Mouse (Mus musculus) cerebellum, adult 9-10 months (tissue): ENCODE results near the gene St6galnac6.

Source experiments
- DNase-seq: peaks from one replicate; pipeline ENCODE4 v3.0.0; 2022

Gene St6galnac6

DNA sequence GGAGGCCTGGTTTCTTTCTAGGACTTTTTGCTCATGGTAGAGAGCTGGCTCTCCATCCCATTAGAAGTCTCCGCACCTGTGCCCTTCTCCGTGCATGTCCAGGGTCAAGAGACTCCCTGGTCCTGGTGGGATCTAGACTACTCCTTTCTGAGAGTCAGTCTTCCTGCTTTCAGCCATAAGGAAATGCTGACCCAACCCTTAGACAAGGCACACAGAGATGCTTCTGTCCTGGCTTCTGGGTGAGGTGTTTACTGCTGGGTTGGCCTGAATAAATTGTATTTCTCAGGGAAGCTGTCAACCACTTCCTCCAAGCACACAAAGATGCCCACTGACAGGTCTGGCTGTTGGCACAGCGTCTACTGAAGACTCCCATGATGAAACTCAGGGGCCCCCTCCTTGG lies at the start of gene St6galnac6:
TSS of gene St6galnac6 (plus strand) at position 301 of the 400 bp plus-strand sequence.
- DNase-seq: no peak

DNA sequence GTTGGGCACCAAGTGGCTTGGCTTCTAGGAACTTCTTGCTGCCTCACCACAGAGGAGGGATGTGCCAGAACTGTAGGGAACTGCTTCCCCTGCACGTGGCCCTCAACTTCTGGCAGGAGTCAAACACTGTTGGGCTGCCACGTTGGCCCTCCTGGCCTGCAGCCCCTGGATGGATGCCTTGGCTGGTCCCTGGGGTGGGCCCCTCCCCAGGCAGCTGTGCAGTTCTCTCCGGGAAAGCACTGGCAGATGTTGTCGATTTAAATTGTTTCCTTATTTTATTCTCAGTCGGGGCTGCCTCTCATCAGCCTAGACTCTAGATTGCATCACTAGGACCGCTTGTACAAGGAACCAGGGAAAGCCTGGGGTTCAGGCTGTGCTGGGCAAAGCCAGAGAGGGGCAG lies 49.7 kb upstream of the St6galnac6 start:
- DNase-seq: no peak

DNA sequence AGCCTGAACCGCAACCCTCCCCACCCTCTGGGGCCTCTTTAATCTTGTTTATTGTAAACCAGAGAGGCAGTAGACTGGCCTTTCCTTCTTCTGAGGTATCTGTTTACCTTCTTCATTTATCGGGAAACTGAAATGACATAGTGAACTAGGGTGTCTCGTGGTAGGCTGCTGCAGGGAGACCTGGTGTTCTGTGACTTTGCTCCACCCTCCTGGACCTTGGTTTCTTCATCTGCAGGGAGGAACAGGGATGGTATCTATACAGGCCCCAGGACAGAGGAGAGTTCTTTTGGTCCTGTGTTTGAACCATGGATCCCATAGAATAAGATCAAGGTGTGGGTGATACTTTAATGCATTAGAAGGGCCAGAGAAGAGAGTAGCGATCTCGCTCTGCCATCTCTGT lies 48.3 kb upstream of the St6galnac6 start:
- DNase-seq: no peak

DNA sequence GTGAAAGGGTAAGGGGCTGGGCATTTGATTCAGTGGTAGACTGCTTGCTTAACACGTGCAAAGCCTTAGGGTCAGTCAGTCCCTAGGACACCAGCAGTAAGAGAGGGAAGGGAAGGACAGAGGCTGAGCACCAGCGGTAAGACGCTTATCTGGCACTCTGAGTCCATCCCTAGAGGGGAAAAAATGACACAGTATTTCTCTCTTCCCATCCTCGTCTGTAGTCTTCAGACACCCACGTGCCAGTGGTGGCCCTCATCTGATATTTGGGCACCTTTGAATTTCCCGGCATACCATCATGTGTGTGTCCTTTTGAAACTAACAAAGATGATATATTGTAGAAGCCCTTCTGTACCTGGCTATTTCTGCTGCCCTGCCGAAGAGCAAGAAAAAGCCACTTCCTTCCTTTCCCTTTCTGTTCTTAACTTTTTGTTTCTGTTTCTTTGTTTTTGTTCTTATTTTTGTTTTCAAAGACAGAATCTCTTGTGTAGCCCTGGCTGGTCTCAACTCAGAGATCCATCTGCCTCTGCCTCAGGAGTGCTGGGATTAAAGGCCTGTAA lies 45.8 kb upstream of the St6galnac6 start:
- no peak for DNase-seq

DNA sequence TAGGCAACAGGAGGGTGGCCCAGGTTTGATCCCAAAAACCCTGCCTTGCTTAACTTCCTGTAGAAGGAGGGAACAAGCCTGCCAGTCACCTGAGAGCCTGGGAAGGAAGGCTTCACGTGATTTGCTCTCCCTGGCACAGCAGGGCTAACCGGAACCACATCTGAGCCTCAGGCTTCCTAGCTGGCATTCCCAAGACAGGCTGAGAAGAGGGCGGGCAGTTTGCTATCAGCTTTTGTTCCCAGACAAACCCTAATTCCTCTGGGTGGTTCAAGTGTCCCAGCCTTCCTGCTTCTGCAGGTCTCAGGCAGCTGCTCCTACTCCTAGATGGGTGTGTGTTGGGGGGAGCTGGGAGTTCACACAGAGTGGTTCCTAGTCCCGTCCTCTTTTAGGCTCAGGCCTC lies 44.0 kb upstream of the St6galnac6 start:
- no peak for DNase-seq

DNA sequence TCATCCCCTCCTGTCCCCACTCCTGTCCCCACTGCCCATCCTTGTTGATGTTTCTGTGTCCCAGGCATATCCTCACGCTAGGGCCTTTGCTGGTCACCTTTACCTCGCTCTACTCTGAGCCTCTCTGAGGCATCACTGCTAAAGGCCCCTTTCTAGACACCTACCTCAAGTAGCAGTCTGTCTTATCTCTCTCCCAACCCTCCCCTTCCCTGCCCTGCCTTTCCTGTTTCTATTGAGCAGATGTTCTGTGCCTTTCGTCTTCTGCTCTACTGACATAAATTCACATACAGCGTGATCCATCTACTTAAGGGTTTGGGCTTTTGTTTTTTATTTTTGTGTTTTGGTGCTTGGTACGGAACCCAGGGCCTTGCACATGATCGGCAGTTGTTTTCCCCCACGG lies 43.5 kb upstream of the St6galnac6 start:
- DNase-seq: no peak

DNA sequence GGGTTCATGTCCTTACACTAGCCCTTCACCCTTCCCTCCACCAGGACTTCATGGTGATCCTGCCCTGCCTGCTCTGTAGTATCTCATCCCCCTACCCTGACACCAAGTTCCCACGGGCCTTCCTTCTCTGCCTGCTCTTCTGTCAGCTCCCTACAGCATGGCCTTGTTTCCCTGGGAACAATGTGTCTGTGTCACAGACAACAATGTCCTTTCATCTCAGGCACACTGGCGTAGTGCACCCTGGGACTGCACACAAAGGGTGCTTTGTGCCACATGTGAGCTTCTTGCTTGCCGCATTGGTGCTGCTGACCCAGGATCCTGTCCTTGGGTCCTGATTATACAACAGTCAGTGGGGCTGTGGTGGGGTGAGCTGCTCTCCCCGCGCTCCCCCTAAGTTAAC lies 39.9 kb upstream of the St6galnac6 start:
- DNase-seq: no peak

DNA sequence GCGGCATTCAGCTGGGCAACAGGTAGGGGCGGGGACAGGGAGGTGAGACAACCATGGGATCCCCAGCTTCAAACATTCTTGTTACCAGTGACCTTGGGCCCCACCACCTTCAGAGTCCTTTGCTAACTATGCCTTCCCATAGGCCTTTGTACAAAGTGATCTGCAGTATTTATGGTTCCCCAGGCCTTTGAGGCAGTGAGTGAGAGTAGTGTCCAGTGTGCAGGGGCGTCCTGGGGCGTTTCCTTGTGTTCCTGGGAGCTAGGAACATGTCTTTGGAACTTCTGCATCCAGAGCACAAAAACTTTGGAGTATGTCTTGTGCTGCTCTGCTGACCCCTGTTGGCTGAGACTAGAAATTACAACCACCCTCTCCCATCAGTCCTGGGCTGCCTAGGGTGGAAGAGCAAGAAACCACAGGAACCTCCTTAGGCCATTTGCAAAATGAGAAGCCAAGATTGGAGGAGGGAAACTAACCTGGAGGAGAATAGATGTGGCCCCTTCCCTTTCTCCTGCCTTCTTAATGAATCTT lies 32.9 kb upstream of the St6galnac6 start:
- DNase-seq: peak; percentile 83

DNA sequence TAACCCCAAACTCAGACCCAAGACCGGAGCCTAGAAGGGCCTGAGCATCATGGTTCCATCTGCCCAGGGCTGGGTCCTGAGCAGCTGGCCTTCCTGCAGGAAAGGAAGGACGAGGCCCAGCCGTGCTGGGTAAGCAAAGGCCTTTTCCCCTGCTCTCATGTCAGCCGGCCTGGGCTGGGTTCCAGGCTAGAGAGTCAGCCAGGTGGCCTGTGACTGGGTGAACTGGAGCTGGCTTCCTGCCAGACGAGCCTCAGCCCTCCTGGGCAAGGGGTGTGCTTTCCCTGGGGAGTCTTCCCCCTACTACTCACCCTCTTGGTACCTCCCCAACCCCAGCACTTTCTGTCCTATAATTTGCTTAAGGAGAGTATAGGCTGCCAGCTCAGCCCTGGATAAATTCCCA lies 31.4 kb upstream of the St6galnac6 start:
- DNase-seq: peak; percentile 63

DNA sequence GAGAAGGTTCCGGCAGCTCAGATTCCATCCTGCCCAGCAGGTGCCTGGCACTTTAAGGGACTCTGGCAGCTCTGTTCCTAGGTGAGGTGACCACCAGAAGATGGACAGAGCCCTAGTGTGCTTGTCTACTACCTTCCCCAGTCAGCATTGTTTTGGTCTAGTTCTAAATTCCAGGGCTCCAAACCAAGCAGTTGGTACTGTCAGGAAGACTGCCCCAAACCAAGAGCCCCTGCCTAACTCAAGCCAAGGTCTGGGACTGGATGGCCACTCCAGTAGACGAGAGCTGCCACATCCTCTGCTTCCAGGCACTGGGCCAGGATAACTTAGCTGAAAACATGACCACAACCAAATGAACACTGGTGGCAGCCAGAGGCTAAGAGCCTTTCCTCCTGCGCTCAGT lies 30.6 kb upstream of the St6galnac6 start:
- peak; percentile 53 for DNase-seq

DNA sequence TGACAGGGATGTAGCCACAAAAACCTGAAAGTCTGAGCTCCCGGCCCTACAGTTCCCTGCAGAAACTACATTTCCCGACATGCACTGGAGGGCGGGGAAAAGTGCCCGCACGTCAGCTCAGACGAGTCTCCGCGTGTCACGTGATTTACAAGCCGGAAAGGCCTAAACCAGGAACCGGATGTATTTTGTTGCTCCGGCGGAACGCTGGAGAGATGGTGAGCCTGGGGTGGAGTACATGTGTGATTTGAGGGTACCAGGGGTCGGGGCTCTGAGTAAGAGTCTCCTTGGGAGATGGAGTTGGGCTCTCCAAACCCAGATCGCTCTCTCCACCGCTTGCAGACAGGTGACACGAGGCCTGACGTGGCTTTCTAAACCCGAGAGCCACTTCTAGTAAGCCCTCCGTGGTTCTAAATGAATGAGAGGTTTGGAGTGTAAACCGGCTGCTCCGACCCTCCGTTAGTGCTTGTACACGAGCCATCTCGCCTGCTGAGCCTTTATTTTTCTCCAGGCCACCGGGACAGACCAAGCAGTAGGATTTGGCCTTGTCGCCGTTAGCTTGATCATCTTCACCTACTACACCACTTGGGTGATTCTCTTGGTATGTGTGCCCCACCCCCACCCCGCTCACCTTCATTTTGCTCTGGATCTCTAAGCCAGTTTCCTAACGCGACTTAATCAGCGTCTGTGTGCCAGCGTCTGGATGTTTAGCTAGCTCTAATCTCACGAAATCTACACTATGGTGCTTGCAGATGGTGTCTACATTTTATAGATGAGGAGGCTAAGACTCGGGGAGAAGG lies 28.6 kb upstream of the St6galnac6 start, which contains the start of gene Dpm2:
TSS of gene Dpm2 (plus strand) at position 161 of the 797 bp plus-strand sequence.
- peak; percentile 93 for DNase-seq

DNA sequence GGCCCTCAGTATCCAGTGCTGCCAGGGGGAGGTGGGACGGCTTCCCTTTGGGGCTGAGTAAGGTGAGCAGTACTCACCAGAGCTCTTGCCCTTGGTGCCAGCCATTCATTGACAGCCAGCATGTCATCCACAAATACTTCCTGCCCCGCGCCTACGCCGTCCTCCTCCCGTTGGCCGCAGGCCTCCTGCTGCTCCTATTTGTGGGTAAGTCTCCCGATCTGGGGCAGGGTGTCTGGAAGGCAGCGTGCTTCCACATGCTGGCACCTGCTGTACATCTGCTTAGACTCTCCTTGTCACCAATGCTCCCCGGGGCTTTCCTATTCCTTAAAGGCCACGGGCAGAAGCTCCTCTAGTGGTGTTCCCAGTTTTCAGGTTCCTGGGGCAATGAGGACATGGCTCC lies 27.3 kb upstream of the St6galnac6 start:
- peak; percentile 53 for DNase-seq

DNA sequence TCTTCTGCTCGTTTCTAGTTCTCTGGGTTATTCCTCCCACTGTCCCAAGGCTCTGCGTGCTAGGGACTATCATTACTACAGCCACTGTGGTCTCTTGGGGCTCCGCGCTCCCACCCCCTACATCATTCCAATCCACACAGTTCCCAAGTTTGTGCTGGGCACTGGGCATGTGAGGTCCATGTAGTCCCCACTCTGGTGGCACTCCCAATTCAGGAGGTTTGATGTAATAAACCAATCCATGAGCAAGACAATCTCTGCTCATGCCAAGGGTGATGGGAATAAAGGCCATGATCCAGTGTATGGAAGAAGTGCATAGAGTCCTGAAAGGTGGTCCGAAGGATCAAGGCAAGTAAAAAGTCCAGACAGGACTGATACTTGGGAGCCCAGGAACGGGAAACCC lies 25.0 kb upstream of the St6galnac6 start, which contains the start of gene Pip5kl1:
TSS of gene Pip5kl1 (plus strand) at position 301 of the 400 bp plus-strand sequence.
- no peak for DNase-seq

DNA sequence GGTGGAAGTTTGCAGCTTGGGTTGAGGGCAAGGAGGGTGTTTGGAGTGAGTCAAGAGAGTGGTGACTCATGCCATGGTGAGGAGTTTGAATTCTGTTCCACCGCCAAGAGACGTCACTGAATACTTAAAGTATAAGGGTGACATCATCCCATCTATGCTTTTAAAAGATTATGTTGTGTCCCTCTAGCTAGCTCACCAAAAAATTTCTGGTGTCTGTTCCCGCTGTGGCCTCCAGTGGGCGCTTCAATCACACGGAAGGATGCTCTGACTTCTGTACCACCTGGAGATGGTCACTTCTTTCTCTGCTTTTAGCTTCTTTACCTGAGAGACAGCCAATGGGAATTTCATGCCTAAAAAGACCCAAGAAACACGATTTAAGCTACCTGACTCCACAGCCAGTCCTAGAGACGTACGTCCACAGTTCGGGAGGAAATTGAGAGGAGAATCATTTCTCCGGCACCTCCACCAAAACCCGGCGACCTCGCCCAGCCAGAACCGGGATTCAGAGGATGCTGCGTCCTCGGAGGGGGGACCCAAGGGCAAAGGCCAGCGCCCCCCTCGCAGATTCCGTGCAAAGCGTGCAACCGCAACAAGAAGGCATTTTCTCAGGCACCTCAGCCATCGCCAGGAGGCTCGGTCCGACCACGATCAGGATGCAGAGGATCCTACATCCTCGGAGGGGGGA lies 24.5 kb upstream of the St6galnac6 start:
- DNase-seq: peak; percentile 88

DNA sequence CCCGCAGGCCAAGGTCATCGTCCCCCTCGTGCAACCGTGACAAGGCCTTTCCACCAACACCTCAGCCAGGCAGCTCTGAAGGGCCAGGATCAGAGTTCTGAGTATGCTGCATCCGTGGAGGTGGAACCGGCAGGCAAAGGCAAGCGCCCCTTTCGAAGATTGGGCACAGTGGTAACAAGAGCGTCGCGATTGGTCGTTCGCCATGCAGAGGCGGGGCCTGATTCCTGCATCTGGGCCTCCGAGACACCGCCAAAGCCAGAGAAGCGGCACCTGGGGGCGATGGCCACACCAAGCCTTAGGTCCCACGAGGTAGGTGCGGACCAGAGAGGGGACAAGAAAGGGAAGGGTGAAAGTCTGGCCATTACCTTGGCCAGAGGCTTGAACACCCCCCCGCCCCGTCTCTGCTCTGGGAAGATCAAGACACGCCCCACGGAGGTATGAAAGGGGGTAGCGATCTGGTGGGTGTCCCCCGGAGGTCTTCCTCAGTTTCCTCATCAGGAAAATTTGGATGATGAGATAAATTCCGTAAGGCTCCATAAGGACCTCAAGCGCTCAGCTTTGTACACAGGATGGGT lies 23.8 kb upstream of the St6galnac6 start, which contains the start of gene 9430097D07Rik:
TSS of gene 9430097D07Rik (minus strand) at position 99 of the 575 bp plus-strand sequence.
- peak; percentile 83 for DNase-seq

DNA sequence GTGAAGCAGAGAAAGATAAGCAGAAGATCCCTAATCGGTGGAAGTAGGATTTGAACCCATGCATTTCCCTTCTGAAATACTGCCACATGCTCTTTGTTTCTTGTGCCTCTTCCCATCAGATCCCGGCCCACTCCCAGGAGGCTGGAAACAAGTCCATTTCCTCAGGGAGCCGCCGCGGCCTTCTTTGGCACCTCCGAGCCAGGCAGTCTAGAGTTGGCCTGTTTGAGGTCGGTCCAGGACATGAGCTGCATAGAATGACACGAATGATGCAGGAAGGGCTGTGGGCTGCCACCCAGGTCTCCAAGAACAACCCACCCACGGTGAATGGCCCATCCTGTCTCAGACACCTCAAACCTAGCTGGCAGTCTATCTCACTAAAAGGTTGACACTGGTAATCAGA lies 23.0 kb upstream of the St6galnac6 start:
- DNase-seq: peak; percentile 43

DNA sequence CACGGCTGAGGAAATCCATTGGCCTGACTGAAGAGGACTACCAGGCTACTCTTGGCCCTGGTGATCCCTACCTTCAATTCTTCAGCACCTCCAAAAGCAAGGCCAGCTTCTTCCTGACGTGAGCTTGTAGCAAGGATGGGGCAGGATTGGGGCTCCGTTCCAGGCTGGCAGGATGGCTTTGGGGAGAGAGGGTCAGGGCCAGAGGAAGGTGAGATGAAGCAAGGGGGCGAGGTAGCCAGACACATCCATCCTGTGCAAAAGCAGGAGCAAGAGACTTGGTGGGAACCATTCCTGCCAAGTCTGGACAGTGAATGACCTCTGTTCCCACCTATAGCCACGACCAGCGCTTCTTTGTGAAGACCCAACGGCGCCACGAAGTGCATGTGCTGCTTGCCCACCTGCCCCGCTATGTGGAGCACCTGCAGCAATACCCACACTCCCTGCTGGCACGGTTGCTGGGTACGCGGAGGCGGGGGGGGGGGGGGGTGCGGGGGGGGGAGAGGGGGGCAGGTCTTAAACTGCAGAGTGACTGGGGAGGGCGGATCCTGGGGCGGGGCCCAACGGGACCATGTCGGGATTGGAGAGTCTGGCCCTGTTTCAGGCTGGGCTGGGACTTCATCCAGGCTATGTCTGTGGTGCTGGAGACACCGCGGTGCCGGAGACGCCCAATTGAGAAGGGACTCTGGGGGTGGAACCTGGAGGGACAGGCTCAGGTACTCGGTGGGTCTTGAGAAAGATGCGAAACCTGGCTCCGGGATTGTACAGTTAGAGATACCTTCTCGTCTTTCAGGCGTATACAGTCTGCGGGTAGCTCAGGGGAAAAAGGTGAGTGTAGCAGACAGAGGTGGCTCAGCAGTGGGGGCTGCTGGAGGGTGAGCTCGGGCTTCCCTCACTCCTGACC lies 21.1 kb upstream of the St6galnac6 start:
- DNase-seq: peak; percentile 64

DNA sequence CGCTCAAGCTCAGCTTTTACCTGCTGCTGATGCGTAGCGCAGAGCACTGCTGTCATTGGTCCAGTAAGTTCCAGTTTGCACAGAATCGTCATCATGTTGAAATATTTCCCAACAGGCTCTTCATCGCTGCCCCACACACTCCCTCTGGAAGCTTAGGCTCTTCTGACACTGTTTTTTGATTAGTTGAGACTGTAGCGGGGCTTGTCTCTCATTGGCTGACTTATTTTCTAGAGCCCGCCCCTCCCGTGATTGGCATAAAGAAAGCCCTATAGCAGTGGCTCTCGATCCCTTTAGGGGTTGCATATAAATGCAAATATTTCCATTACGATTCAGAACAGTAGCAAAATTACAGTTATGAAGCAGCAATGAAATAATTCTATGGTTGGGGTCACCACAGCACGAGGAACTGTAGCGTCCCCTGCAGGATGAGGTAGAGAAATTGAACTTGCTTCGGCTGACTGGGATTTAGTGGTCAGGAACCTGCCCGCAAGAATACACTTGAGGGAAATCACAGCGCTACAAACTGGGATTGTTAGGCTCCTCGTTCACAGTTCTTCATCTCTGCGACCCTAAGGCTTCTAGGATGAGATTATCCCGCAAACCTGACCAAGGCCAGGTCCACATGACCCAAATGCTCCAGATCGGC lies 17.9 kb upstream of the St6galnac6 start:
- peak; percentile 85 for DNase-seq

DNA sequence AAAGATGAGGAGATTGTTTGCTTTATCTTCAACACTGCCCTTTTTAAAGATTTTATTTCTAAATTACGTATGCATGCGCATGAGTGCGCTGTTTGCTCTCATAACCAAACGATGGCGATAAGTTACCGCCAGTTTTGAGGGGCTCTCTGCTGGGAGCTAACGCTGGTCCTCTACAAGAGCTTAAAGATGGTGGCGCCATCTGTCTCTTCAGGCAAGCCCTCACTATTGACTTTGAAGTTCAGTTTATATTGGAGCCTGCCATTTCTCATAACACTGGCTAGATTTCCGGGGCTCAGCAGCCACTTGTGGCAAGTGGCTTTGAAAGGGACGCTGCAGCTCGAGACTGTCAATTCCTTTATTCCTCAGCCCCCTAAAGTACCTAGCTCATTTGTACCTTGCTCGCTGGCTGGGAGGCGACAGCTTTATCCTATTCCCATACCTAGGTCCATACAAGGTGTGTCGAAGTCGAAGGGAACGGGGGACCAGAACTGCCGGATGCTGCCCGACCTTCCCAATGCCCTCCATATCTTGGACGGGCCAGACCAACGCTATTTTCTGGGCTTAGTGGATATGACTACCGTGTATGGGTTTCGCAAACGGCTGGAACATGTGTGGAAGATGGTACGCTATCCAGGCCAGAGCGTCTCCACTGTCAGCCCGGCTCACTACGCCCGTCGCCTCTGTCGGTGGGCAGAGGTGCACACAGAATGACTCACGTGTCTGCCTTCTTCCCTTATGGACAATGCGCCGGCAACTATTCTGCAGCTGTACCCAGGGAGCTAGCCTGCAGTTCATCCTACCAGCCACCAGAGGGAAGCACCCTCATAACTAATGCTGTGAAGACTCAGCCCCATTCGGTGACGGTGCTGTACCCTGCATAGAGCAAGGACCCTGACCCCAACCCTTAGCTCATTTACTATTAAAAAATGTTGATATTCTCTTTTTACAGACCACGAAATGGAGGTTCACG lies 16.4 kb upstream of the St6galnac6 start:
- peak; percentile 95 for DNase-seq

DNA sequence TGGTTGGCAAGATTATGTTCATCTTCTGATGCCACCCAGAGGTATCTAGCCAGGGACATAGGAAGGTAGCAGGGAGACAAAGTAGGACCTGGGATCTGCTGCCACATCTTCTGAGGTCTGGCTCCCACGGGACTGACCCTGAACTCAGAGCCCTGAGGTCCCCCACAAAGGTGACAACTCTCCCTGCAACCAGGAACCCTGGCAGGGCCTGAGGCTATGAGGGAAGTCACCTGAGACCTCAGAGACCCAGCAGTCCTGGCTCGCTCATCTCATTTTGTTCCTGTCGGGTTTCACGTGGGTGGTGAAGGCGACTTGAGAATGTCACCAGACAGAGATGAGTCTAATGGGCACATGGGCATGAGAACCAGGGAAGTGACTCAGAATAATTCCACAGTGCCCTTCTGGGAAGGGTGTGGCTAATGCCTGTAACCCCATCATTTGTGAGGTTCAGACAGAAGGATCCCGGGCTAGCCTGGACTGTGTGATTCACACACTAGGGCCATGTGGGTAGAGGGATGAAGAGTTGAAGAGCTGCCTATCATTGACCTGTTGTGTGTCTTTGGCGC lies 14.3 kb upstream of the St6galnac6 start:
- no peak for DNase-seq
